Mouse (Mus musculus): ENCODE data around the gene Hist2h2ab.
"Not testable (repeated sequence)": the region's sequence is repeated elsewhere in the genome, so short reads cannot be mapped to it uniquely, and the experiment has no call there.

Gene Hist2h2ab

GRCm38 (mm10) chr3:96237904-96238511 is 18.3 kb downstream of the Hist2h2ab start:
- no peak for DNase-seq (ENCODE audit: low read depth, low spot score)

- DNase-seq (ENCODE audit: low read depth, low spot score) = not testable (repeated sequence)
Observed at GRCm38 (mm10) chr3:96238954-96239793, 19.5 kb downstream of the Hist2h2ab start, which contains the start of gene Hist2h3c2. Gene Hist2h3c2, minus strand, starts transcription at chr3:96239127.

DNA sequence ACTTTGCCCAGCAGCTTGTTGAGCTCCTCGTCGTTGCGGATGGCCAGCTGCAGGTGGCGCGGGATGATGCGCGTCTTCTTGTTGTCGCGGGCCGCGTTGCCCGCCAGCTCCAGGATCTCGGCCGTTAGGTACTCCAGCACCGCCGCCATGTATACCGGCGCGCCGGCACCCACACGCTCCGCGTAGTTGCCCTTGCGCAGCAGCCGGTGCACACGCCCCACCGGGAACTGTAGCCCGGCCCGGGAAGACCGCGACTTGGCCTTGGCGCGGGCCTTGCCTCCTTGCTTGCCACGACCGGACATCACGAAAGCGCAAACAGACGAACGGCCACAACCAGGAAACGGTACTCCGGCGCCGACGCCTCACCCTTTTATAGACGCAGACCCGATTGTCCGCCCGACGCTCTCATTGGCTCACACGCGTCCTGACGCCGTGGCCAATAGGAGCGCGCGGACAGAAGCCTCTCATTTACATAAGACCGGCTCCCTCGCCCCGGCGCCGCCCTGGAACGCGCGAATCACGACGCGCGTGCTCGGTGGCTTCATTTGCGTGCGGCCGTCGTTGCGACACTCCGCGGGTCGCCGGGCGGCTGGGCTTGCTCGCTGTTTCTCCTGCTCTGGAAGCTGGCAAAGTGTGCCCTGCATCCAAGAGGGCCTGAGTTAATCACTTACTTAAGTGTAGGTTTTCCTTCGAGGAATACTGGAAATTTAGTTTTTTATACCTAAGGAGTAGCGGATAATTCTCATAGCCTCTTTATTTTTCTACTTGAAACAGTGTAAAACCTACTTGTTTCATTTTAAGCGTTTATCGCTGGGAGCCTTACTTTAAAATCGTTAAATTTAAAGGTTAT is 20.5 kb downstream of the Hist2h2ab start, which contains the start of gene Hist2h2aa2:
Gene Hist2h2aa2, minus strand, starts transcription at position 328 of the 850 bp plus-strand sequence.
- peak; percentile 48 for DNase-seq (ENCODE audit: low read depth, low spot score)

GRCm38 (mm10) chr3:96240799-96241197 is 21.1 kb downstream of the Hist2h2ab start:
- no peak for DNase-seq (ENCODE audit: low read depth, low spot score)

DNA sequence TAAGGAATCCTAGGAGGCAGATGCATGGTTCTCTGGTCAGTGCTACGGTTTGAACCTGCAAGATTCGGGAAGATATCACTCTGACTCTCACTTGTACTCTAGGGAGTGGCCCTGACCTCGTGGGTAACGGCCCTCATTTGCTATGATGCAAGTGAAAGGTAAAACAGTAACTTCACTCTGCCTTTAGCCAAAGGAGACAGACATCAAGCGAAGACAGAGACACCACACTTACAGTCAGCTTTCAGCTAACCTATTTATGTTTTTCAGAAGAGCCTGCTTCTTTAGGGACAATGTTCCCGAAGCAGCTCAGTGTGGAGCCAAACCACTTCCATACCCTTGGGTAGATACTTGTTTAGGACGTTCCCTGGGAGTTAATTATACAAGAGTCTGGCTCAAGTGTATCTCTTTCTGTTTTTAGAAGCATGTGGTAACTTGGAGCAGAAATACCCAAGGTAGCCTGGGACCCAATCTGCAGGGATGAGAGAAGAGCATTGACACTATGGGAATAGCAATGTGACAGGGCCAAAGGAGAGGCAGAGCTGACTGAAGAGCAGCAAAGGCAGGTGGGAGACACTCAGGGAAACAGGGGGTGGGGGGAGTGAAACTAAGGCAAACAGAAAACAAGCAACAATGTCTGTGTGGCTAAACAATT is 24.4 kb downstream of the Hist2h2ab start:
- DNase-seq (ENCODE audit: low read depth, low spot score) = no peak

GRCm38 (mm10) chr3:96245003-96245886 is 25.6 kb downstream of the Hist2h2ab start, which contains the start of gene Hist2h2aa1:
Gene Hist2h2aa1, plus strand, starts transcription at chr3:96245497.
- DNase-seq (ENCODE audit: low read depth, low spot score) = peak; percentile 50

DNA sequence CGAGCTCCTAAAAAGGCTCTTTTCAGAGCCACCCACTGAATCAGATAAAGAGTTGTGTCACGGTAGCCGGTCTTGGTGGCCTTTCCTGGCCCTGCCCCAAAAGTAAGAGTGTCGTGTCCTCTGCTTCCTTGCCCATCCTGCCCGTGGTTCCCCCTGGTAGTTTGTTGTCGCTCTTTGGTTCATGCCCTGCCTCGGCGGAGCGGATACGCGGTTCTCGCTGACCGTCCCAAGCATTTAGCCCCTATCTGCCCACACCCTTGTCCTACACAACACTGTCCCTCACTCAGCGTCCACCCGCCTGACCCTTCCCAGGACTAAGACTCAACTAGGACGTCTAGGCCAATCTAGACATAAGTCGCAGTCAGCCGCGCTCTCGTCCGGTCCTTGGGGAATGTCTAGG is 26.4 kb downstream of the Hist2h2ab start:
- DNase-seq (ENCODE audit: low read depth, low spot score) = not testable (repeated sequence)

DNA sequence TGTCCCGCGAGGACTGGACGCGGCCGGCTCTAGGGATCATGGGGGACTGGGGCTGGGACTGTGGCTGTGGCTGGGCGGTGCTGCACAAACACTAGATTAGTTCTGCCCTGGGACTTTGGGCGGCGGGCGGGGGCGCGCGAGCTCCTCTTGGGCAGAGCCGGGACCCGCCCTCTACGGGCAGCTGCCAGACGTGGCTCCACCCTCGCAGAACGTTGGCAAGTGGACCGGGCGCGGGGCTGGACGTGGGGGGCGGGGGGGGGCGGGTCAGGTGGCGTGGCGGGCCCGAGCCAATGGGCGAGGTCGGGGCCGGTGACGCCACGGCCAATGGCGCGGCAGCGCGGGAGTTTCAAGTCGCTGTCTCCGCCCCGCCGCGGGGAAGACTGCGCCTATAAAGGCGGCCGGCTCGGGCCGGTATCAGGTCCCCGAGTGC is 26.8 kb downstream of the Hist2h2ab start, which contains the start of gene Hist2h3c1:
Gene Hist2h3c1, plus strand, starts transcription at position 259 of the 430 bp plus-strand sequence.
- DNase-seq (ENCODE audit: low read depth, low spot score) = not testable (repeated sequence)

GRCm38 (mm10) chr3:96247356-96248140 is 27.9 kb downstream of the Hist2h2ab start:
- DNase-seq (ENCODE audit: low read depth, low spot score) = no peak

GRCm38 (mm10) chr3:96248141-96249033 is 28.7 kb downstream of the Hist2h2ab start:
- no peak for DNase-seq (ENCODE audit: low read depth, low spot score)

- no peak for DNase-seq (ENCODE audit: low read depth, low spot score)
Observed at GRCm38 (mm10) chr3:96249034-96249345, 29.3 kb downstream of the Hist2h2ab start.

- no peak for DNase-seq (ENCODE audit: low read depth, low spot score)
Observed at GRCm38 (mm10) chr3:96250890-96251289, 31.2 kb downstream of the Hist2h2ab start.

DNA sequence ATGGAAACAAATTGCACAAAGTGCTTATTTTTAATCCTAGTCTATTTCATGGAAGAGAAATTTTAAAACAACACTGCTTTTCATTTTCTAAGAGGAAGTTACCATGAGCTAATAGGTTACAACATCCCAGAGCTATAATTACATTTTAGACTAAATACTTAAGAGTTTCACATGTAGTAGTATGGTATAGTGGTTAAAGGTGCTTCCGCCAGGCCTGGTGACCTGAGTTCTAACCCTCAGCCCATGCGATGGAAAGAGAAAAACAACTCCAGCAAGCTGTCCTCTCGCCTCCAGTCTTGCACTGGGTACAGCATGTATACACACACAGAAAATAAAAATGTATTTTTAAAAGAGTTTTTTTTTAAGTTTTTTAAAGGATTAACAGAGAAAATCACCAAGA is 32.1 kb downstream of the Hist2h2ab start:
- no peak for DNase-seq (ENCODE audit: low read depth, low spot score)

DNA sequence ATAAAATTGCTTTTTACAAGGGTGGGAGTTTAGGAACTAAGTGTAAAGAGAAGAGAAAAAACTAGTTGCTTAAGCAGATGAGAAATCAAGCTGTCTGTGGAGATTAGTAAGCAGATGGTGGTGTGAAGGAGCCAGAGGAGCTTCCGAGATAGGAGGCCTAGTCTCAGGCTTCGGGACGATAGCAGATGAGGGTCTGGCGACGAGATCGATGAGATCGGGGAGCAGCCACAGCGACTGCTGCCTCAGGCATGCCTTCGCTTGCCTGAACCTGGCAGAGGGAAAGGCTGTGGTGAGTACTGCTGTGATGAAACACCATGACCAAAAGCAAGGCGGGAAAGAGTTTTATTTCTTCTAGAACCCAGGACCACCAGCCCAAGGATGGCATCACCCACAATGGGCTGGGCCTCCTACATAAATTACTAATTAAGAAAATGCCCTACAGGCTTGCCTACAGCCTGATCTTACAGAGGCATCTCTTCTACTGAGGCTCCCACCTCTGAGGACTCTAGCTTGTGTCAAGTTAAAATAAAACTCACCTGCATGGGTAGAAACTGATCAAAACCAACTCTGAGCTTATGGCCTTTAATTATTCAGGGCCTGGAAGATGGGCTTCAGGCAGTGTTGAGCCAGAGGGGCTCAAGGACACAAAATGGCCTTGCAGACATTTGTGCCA is 35.2 kb downstream of the Hist2h2ab start:
- no peak for DNase-seq (ENCODE audit: low read depth, low spot score)

GRCm38 (mm10) chr3:96255926-96256593 is 36.4 kb downstream of the Hist2h2ab start:
- no peak for DNase-seq (ENCODE audit: low read depth, low spot score)

- no peak for DNase-seq (ENCODE audit: low read depth, low spot score)
Observed at GRCm38 (mm10) chr3:96257190-96257589, 37.5 kb downstream of the Hist2h2ab start.

GRCm38 (mm10) chr3:96260220-96260619 is 40.6 kb downstream of the Hist2h2ab start:
- DNase-seq (ENCODE audit: low read depth, low spot score) = no peak

Data from telencephalon, adult 2 months (tissue).